Mouse (Mus musculus) cerebellum, postnatal 36 days (tissue): ENCODE results near the gene Pgap1.
A peak's percentile ranks its signal among the peaks of the same experiment; 100 is the strongest.

Experiments
- DNase-seq, 2 experiments: peaks; one replicate each; pipeline ENCODE4 v3.0.0; 2021 to 2022; ENCODE audit warnings: mixed read lengths in 2 of 2

The Pgap1 gene

DNA sequence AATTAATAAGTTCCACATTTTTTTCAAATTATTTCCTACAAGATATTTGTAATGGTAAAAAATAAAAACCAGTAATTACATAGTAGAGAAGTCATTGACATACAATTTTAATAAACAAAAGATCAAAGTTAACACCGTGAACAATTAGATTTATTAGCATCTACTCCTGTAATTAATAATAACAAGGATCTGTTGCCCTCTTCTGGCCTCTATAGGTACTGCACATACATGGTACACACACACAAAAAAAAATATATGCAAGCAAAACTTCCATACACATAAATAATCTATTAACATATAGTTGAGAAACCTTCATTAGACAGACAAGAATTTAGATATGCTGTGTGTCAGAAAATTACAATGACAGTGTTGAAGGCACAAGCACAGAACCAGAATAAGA is 43.6 kb downstream of the Pgap1 start:
- DNase-seq = no peak

DNA sequence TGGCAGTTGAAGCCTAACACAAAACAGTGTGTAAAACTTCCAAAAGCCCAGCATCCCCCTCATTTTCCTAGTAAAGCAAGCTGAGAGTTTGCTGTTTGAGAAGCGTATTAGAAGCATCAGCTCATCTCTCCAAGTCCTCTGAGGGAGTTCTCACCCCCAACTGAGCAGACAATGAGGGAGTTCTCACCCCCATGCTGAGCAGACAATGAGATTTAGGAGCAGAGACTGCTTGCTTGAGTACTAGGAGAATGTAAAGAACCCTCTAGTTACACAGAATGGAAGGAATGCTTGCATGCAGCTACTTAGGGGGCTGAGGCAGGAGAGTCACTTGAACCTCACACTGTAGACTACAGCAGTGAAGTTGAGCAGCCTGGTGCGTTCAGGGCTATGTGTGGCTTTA is 59.0 kb downstream of the Pgap1 start:
- no peak for DNase-seq

DNA sequence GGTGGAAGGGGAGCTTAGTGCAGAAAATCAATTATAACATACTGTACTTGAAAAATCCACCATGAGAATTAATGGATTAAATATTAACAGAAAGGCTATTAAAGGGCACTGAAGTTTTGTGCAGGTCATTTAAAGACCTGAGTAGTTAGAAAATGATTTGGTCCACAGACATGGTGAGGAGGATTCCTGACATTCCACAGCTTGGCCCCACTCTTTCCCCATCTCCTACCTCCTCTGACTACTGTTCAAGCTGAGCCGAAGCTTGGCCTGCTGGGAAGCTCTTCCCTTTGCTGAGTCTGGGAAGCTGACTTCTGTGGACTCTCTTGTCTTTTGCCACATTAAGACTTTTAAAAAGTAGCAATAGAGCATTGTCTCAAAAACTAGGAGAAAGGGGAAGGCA is 61.2 kb downstream of the Pgap1 start:
- DNase-seq = no peak

GRCm38 (mm10) chr1:54493496-54493895 is 64.0 kb downstream of the Pgap1 start:
- DNase-seq = no peak

- DNase-seq = no peak
Observed at GRCm38 (mm10) chr1:54492435-54492841, 65.0 kb downstream of the Pgap1 start.

DNA sequence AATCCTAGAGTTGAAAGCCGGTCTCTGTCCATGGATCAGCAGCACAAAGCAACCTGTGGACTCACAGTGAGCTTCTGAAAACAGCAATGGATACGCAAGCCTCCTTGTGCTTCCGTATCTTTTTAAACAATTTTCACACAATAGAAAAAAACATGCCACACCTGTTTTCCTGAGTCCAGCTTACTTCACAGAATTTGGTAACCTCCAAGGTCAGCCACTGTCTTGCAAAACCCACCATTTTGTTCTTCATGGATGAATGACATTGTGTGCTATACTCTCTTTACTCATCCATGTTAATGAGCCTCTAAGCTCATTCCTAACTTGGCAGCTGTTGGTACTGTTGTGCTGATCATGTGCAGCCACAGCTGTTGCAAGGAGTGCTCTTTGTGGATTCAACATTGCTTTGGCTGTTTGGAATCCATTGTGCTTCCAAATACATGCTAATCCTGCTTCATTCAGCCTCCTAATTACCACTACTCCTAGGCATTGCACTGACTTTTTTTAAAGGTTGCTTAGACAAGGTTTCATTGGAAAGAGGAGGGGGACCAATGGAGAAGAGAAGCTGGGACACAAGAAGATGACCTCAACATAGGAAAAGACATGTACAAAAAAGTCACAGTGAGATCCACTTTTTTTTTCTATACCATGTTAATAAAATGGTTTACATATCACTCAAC is 72.6 kb downstream of the Pgap1 start:
- no peak for DNase-seq

- DNase-seq = no peak
Observed at GRCm38 (mm10) chr1:54480491-54480890, 77.0 kb downstream of the Pgap1 start.

DNA sequence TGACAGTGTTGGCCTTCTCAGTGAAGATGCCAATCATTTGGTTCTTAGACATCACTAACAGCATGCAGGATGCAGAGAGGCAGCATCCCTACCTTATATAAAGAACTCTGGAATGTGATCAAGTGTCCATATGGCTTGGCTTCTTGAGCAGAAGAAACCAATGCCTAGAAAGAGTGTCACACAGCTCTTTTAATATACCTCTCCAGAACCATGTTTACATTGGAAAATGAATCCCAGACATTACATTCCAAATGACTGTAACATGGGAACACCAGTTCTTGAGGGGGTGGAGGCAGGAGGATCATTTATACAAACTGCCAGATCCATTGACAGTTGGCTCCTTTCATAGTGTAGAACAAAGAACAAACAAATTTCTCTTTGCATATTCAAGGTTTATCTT is 88.8 kb downstream of the Pgap1 start:
- no peak for DNase-seq

DNA sequence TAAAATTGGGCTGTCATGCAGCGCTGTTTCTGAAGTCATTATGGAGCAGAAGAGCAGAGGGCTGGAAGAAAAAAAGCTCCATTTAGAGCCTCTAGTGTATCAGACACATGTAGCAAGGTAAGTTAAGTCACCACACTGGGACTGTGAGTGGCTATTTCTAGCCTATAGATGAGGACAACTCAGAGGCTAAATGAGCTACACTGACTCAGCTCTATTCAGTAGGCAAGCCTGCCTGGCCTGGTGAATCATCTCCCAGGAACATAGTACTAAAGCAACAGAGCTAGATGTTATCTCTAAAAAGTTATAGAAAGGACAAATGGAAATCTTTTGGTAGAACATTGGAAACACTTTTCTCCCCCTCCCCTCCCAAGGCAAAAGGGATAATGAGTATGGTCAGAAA is 90.1 kb downstream of the Pgap1 start:
- DNase-seq = no peak

DNA sequence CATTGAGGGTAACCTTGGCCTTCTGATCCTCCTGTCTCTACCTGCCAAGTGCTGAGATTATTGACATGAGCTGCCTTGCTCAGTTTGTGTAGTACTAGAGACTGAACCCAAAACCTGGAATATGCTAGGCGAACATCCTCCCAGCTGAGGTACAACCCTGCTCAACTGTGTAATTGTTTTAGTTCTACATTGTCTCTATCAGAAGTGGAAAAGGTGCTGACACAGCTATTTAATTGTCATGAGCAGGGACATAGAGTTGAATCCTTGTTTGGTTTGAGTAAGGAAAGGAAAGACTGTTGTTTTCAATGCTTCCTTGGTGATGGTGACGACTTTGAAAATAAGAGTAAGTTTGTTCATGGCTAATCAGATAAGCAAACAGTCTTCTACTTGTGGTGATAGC is 105.4 kb downstream of the Pgap1 start:
- DNase-seq = no peak

DNA sequence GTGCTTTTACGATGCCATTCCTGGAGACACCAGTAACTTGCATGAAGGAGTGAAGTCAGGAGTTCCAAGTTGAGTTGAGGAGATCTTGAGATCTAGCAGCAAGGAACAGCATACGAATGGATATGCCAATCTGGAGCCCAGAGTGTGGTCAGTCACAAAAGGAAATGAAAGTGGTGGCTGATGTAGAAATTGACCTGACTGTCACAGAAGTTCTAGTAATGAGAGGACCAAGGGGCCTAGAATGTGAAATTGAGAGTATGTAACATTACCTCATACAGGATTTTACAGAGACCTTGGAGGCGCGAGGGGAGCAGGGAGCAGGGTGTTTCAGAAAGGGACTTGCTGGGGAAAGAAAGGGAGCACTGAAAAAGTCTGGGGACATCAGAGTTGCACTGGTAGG is 108.7 kb downstream of the Pgap1 start:
- DNase-seq = no peak

DNA sequence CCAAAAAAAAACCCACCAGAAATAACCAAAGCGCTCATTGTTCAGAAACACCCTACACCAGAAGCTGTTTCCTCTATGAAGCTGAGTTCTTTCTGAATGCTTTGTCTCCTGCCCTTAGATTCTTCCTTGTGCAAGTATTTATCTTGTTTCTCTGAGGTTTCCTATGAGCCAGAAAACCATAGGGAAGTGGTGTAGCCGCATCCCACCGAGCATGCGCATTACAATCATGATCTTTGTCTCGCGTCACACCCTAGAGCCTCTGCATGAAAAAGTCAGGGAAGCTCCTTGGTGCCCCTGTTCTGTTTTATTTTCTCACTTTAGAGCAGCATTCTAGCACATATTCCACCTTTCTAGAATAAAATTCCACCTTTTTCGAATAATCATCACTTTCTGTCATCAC is 113.8 kb downstream of the Pgap1 start:
- DNase-seq = no peak

- DNase-seq = peak in 1 of 2 experiments; percentile 6
Observed at GRCm38 (mm10) chr1:54439080-54439476, 118.4 kb downstream of the Pgap1 start.

- peak; percentile 80 to 82 for DNase-seq
Observed at GRCm38 (mm10) chr1:54438340-54439079, 119.0 kb downstream of the Pgap1 start, which contains the start of gene Gtf3c3. Gene Gtf3c3, minus strand, starts transcription at chr1:54438971.
